Mouse (Mus musculus): ENCODE data around the gene Ppp1r13l. TPM values are rescaled to one million over a fixed set of nuclear protein-coding genes. Genes with fewer than 3 reads are reported as not detected.

The Ppp1r13l gene
- total and polyA plus RNA-seq, 2 experiments, result 0.18 to 4.6 TPM

- WGBS, result 59% methylated on average over 9 of the region's 9 CpGs
- TF ChIP-seq POLR2A (IDR thresholded peaks at IDR 0.05; ENCODE audit: extremely low read depth, insufficient read depth, low read length) (no peak), CTCF (IDR thresholded peaks at IDR 0.05; ENCODE audit: low read depth, low read length) (no peak)
- H3K27me3 ChIP-seq (ENCODE audit: control insufficient read depth, insufficient read depth, low read length), result no peaks in the 10 kb centered on the region
Measured at GRCm38 (mm10) chr7:19322489-19322888, 37.1 kb upstream of the Ppp1r13l start.

GRCm38 (mm10) chr7:19324221-19324620 is 35.3 kb upstream of the Ppp1r13l start:
- Histone ChIP-seq H3K27ac (replicated peaks; ENCODE audit: insufficient read depth, low read depth, low read length) (no peak overlapping the region), H3K4me3 (ENCODE audit: insufficient read depth, low read depth, low read length) (no peak overlapping the region), H3K79me2 (ENCODE audit: control insufficient read depth, insufficient read depth, low read length) (no peaks in the 10 kb centered on the region), H3K36me3 (ENCODE audit: control insufficient read depth, insufficient read depth, low read length) (no peaks in the 10 kb centered on the region), H3K4me1 (ENCODE audit: control insufficient read depth, insufficient read depth, low read length) (peaks cover 2% of the 10 kb centered on the region; the same call in 1 of the 2 replicates), H3K9ac (ENCODE audit: low read depth, low read length) (no peak overlapping the region), H3K27me3 (ENCODE audit: control insufficient read depth, insufficient read depth, low read length) (no peaks in the 10 kb centered on the region)
- TF ChIP-seq CTCF (IDR thresholded peaks at IDR 0.05; ENCODE audit: low read depth, low read length), result no peak
- TF ChIP-seq POLR2A (IDR thresholded peaks at IDR 0.05; ENCODE audit: extremely low read depth, insufficient read depth, low read length), result no peak
- no peak for DNase-seq (ENCODE audit: extremely low read depth, low read depth, low spot score)
- WGBS, result 86% methylated on average over 11 of the region's 11 CpGs

More at GRCm38 (mm10) chr7:19322489-19322888, 37.1 kb upstream of the Ppp1r13l start:
- Histone ChIP-seq H3K4me1 (ENCODE audit: control insufficient read depth, insufficient read depth, low read length) (peaks cover 2% of the 10 kb centered on the region; the same call in 1 of the 2 replicates), H3K4me3 (ENCODE audit: insufficient read depth, low read depth, low read length) (no peak overlapping the region), H3K9ac (ENCODE audit: low read depth, low read length) (no peak overlapping the region), H3K27ac (replicated peaks; ENCODE audit: insufficient read depth, low read depth, low read length) (no peak overlapping the region), H3K79me2 (ENCODE audit: control insufficient read depth, insufficient read depth, low read length) (no peaks in the 10 kb centered on the region), H3K36me3 (ENCODE audit: control insufficient read depth, insufficient read depth, low read length) (no peaks in the 10 kb centered on the region)
- DNase-seq (ENCODE audit: extremely low read depth, low read depth, low spot score), result no peak

GRCm38 (mm10) chr7:19325262-19326199 is 34.0 kb upstream of the Ppp1r13l start:
- no peak for TF ChIP-seq CTCF (IDR thresholded peaks at IDR 0.05; ENCODE audit: low read depth, low read length)
- Histone ChIP-seq H3K36me3 (ENCODE audit: control insufficient read depth, insufficient read depth, low read length) (no peaks in the 10 kb centered on the region), H3K79me2 (ENCODE audit: control insufficient read depth, insufficient read depth, low read length) (no peaks in the 10 kb centered on the region), H3K4me3 (ENCODE audit: insufficient read depth, low read depth, low read length) (no peak overlapping the region), H3K4me1 (ENCODE audit: control insufficient read depth, insufficient read depth, low read length) (peaks cover 2% of the 10 kb centered on the region; the same call in 1 of the 2 replicates), H3K27me3 (ENCODE audit: control insufficient read depth, insufficient read depth, low read length) (no peaks in the 10 kb centered on the region), H3K9ac (ENCODE audit: low read depth, low read length) (no peak overlapping the region), H3K27ac (replicated peaks; ENCODE audit: insufficient read depth, low read depth, low read length) (no peak overlapping the region)
- WGBS, result 82% methylated on average over 21 of the region's 21 CpGs
- no peak for DNase-seq (ENCODE audit: extremely low read depth, low read depth, low spot score)

GRCm38 (mm10) chr7:19326359-19326758 is 33.2 kb upstream of the Ppp1r13l start:
- no peak for TF ChIP-seq CTCF (IDR thresholded peaks at IDR 0.05; ENCODE audit: low read depth, low read length)
- TF ChIP-seq POLR2A (IDR thresholded peaks at IDR 0.05; ENCODE audit: extremely low read depth, insufficient read depth, low read length), result no peak
- peak overlapping the region; percentile 22; the same call in 1 of the 2 replicates for H3K4me3 ChIP-seq (ENCODE audit: insufficient read depth, low read depth, low read length)
- H3K9ac ChIP-seq (ENCODE audit: low read depth, low read length), result no peak overlapping the region
- no peaks in the 10 kb centered on the region for H3K27me3 ChIP-seq (ENCODE audit: control insufficient read depth, insufficient read depth, low read length)
- WGBS, result 1% methylated on average over 20 of the region's 20 CpGs
- H3K79me2 ChIP-seq (ENCODE audit: control insufficient read depth, insufficient read depth, low read length), result no peaks in the 10 kb centered on the region
- H3K36me3 ChIP-seq (ENCODE audit: control insufficient read depth, insufficient read depth, low read length), result no peaks in the 10 kb centered on the region
- DNase-seq (ENCODE audit: extremely low read depth, low read depth, low spot score), result peak; percentile 45
- H3K4me1 ChIP-seq (ENCODE audit: control insufficient read depth, insufficient read depth, low read length), result peaks cover 2% of the 10 kb centered on the region; the same call in 1 of the 2 replicates
- peak overlapping the region; percentile 40 for H3K27ac ChIP-seq (replicated peaks; ENCODE audit: insufficient read depth, low read depth, low read length)

GRCm38 (mm10) chr7:19327128-19327527 is 32.4 kb upstream of the Ppp1r13l start:
- H3K4me3 ChIP-seq (ENCODE audit: insufficient read depth, low read depth, low read length), result peak overlapping the region; percentile 7; the same call in 1 of the 2 replicates
- no peaks in the 10 kb centered on the region for H3K27me3 ChIP-seq (ENCODE audit: control insufficient read depth, insufficient read depth, low read length)
- no peak overlapping the region for H3K9ac ChIP-seq (ENCODE audit: low read depth, low read length)
- peaks cover 2% of the 10 kb centered on the region; the same call in 1 of the 2 replicates for H3K4me1 ChIP-seq (ENCODE audit: control insufficient read depth, insufficient read depth, low read length)
- H3K27ac ChIP-seq (replicated peaks; ENCODE audit: insufficient read depth, low read depth, low read length), result peak overlapping the region; percentile 40
- H3K36me3 ChIP-seq (ENCODE audit: control insufficient read depth, insufficient read depth, low read length), result no peaks in the 10 kb centered on the region
- 1% methylated on average over 22 of the region's 22 CpGs for WGBS
- H3K79me2 ChIP-seq (ENCODE audit: control insufficient read depth, insufficient read depth, low read length), result no peaks in the 10 kb centered on the region
- TF ChIP-seq POLR2A (IDR thresholded peaks at IDR 0.05; ENCODE audit: extremely low read depth, insufficient read depth, low read length), result no peak
- no peak for TF ChIP-seq CTCF (IDR thresholded peaks at IDR 0.05; ENCODE audit: low read depth, low read length)
- peak; percentile 82 for DNase-seq (ENCODE audit: extremely low read depth, low read depth, low spot score)

- H3K9ac ChIP-seq (ENCODE audit: low read depth, low read length), result no peak overlapping the region
- no peaks in the 10 kb centered on the region for H3K36me3 ChIP-seq (ENCODE audit: control insufficient read depth, insufficient read depth, low read length)
- 87% methylated on average over 5 of the region's 5 CpGs for WGBS
- H3K4me1 ChIP-seq (ENCODE audit: control insufficient read depth, insufficient read depth, low read length), result peaks cover 2% of the 10 kb centered on the region; the same call in 1 of the 2 replicates
- H3K27ac ChIP-seq (replicated peaks; ENCODE audit: insufficient read depth, low read depth, low read length), result no peak overlapping the region
- no peak for TF ChIP-seq POLR2A (IDR thresholded peaks at IDR 0.05; ENCODE audit: extremely low read depth, insufficient read depth, low read length)
- H3K79me2 ChIP-seq (ENCODE audit: control insufficient read depth, insufficient read depth, low read length), result no peaks in the 10 kb centered on the region
- no peak overlapping the region for H3K4me3 ChIP-seq (ENCODE audit: insufficient read depth, low read depth, low read length)
- H3K27me3 ChIP-seq (ENCODE audit: control insufficient read depth, insufficient read depth, low read length), result no peaks in the 10 kb centered on the region
- no peak for DNase-seq (ENCODE audit: extremely low read depth, low read depth, low spot score)
Measured at GRCm38 (mm10) chr7:19327782-19328181, 31.8 kb upstream of the Ppp1r13l start.
